7 mouse cellular contexts compared by ENCODE assay signal in genomic region chr1:182140370-182140769, GRCm38 (mm10). TPM values are rescaled to one million over a fixed set of nuclear protein-coding genes. Genes with fewer than 3 reads are reported as not detected.
DNase-seq lines count a peak whose midpoint lies in the region; ATAC-seq and TF ChIP-seq lines count a peak whose summit lies in the region.

No protein-coding gene starts in this region.

- DNase-seq in adrenal gland, postnatal 10 days: peak; percentile 90
- DNase-seq in embryonic facial prominence, embryonic 10.5 days (ENCODE audit: low spot score): peak; percentile 86
- peak; percentile 67 to 87 for DNase-seq in heart, adult 18-20 months
- peak; percentile 76 for DNase-seq in kidney, adult 2 months
- peak; percentile 90 for DNase-seq in limb, embryonic 11.5 days (ENCODE audit: low spot score)
- DNase-seq in spleen, adult 2 months (ENCODE audit: low read depth in 1 of 2, low spot score in 2 of 2): peak; percentile 36 to 68

- peak; percentile 90 for TF ChIP-seq CTCF in kidney, adult 2 months (conservative IDR thresholded peaks at IDR 0.05; ENCODE audit: insufficient read depth, insufficient read length, low read depth, low read length)
- TF ChIP-seq CTCF in spleen, adult 2 months (IDR thresholded peaks at IDR 0.05; ENCODE audit: extremely low read depth, insufficient read depth, insufficient read length, insufficient replicate concordance): peak; percentile 79; the same call in 1 of the 2 replicates

- peak; percentile 67; the same call in 1 of the 2 replicates for ATAC-seq in limb, embryonic 11.5 days (ENCODE audit: insufficient number of reproducible peaks, low FRiP score, low TSS enrichment, low read depth)
- ATAC-seq in midbrain, embryonic 16.5 days: peak; percentile 54; the same call in 1 of the 2 replicates

- no peak for TF ChIP-seq POLR2A in kidney, adult 2 months (IDR thresholded peaks at IDR 0.05; ENCODE audit: low read depth, low read length)
- TF ChIP-seq POLR2A in spleen, adult 2 months (IDR thresholded peaks at IDR 0.05; ENCODE audit: low read depth, low read length): no peak

- H3K4me3 ChIP-seq in embryonic facial prominence, embryonic 10.5 days: peak overlapping the region; percentile 27; the same call in 1 of the 2 replicates
- no peak overlapping the region for H3K4me3 ChIP-seq in kidney, adult 2 months (ENCODE audit: insufficient read depth, low read depth, low read length)
- H3K4me3 ChIP-seq in limb, embryonic 11.5 days (ENCODE audit: low read depth, low read length): no peak overlapping the region
- no peak overlapping the region for H3K4me3 ChIP-seq in midbrain, embryonic 16.5 days (ENCODE audit: low read depth, low read length)
- H3K4me3 ChIP-seq in spleen, adult 2 months (ENCODE audit: extremely low read depth, insufficient read depth, insufficient read length): no peak overlapping the region

- no peak overlapping the region for H3K9ac ChIP-seq in limb, embryonic 11.5 days (ENCODE audit: low read length)
- H3K9ac ChIP-seq in midbrain, embryonic 16.5 days (ENCODE audit: low read depth, low read length): no peak overlapping the region

- no peaks in the 10 kb centered on the region for H3K9me3 ChIP-seq in embryonic facial prominence, embryonic 10.5 days
- H3K9me3 ChIP-seq in limb, embryonic 11.5 days (ENCODE audit: control insufficient read depth, low read length): no peaks in the 10 kb centered on the region
- H3K9me3 ChIP-seq in midbrain, embryonic 16.5 days (replicated peaks; ENCODE audit: control insufficient read depth, low read length, poor library complexity, severe bottlenecking): no peaks in the 10 kb centered on the region

- H3K27me3 ChIP-seq in embryonic facial prominence, embryonic 10.5 days (replicated peaks; ENCODE audit: low read depth, poor library complexity, severe bottlenecking): peaks cover 18% of the 10 kb centered on the region; the same call in 1 of the 2 replicates
- H3K27me3 ChIP-seq in kidney, adult 2 months (replicated peaks; ENCODE audit: control insufficient read depth, insufficient read depth, low read length): no peaks in the 10 kb centered on the region
- H3K27me3 ChIP-seq in limb, embryonic 11.5 days (ENCODE audit: control insufficient read depth, insufficient read depth, low read length): no peaks in the 10 kb centered on the region
- no peaks in the 10 kb centered on the region for H3K27me3 ChIP-seq in midbrain, embryonic 16.5 days (ENCODE audit: control insufficient read depth, insufficient read depth, low read depth, low read length)
- H3K27me3 ChIP-seq in spleen, adult 2 months (ENCODE audit: control insufficient read depth, insufficient read depth, low read length): no peaks in the 10 kb centered on the region

- no peak overlapping the region for H3K27ac ChIP-seq in embryonic facial prominence, embryonic 10.5 days (replicated peaks)
- H3K27ac ChIP-seq in kidney, adult 2 months (ENCODE audit: insufficient read depth, low read depth, low read length): no peak overlapping the region
- H3K27ac ChIP-seq in limb, embryonic 11.5 days (replicated peaks; ENCODE audit: low read depth, low read length): no peak overlapping the region
- no peak overlapping the region for H3K27ac ChIP-seq in midbrain, embryonic 16.5 days (ENCODE audit: low read length)
- no peak overlapping the region for H3K27ac ChIP-seq in spleen, adult 2 months (ENCODE audit: insufficient read depth, low read length)

- no peak overlapping the region for H3K4me2 ChIP-seq in limb, embryonic 11.5 days (ENCODE audit: low read depth, severe bottlenecking)
- no peak overlapping the region for H3K4me2 ChIP-seq in midbrain, embryonic 16.5 days (ENCODE audit: low read length)

- WGBS in embryonic facial prominence, embryonic 10.5 days: 3% methylated on average over 6 of the region's 6 CpGs
- WGBS in kidney, adult 2 months: under 1% methylated on average over 6 of the region's 6 CpGs
- WGBS in limb, embryonic 11.5 days: 2% methylated on average over 6 of the region's 6 CpGs
- 4% methylated on average over 6 of the region's 6 CpGs for WGBS in midbrain, embryonic 16.5 days
- WGBS in spleen, adult 2 months: 6% methylated on average over 6 of the region's 6 CpGs

- H3K4me1 ChIP-seq in embryonic facial prominence, embryonic 10.5 days: peaks cover 30% of the 10 kb centered on the region
- no peaks in the 10 kb centered on the region for H3K4me1 ChIP-seq in kidney, adult 2 months (ENCODE audit: control insufficient read depth, insufficient read depth, low read length)
- peaks cover 4% of the 10 kb centered on the region; the same call in 1 of the 2 replicates for H3K4me1 ChIP-seq in limb, embryonic 11.5 days (ENCODE audit: control insufficient read depth, insufficient read depth, low read length)
- no peaks in the 10 kb centered on the region for H3K4me1 ChIP-seq in midbrain, embryonic 16.5 days (ENCODE audit: control insufficient read depth, insufficient read depth, low read length)
- no peaks in the 10 kb centered on the region for H3K4me1 ChIP-seq in spleen, adult 2 months (ENCODE audit: control insufficient read depth, insufficient read depth, insufficient read length)

- no peaks in the 10 kb centered on the region for H3K36me3 ChIP-seq in embryonic facial prominence, embryonic 10.5 days (replicated peaks)
- H3K36me3 ChIP-seq in kidney, adult 2 months (ENCODE audit: control insufficient read depth, insufficient read depth, low read length): no peaks in the 10 kb centered on the region
- H3K36me3 ChIP-seq in limb, embryonic 11.5 days (ENCODE audit: control insufficient read depth, insufficient read depth, low read length): no peaks in the 10 kb centered on the region
- H3K36me3 ChIP-seq in midbrain, embryonic 16.5 days (ENCODE audit: control insufficient read depth, insufficient read depth, low read length): no peaks in the 10 kb centered on the region
- no peaks in the 10 kb centered on the region for H3K36me3 ChIP-seq in spleen, adult 2 months (ENCODE audit: control insufficient read depth, insufficient read depth, low read length)

RNA-seq across cellular contexts. Expression of gene Srp9, which starts 15.8 kb away (rescaled TPM):
- total RNA-seq in adrenal gland, postnatal 10 days (2021): 10 to 100 TPM; 51.9 to 57.0 TPM
- 159 and 166 TPM in 2 replicates for polyA plus RNA-seq in embryonic facial prominence, embryonic 10.5 days (2016; fragmentation: Nextera tagmentation; extraction: Ambion mirVana)
- 10 to 100 TPM; 49.4 to 52.0 TPM for total RNA-seq in heart, adult 18-20 months (2021)
- polyA plus RNA-seq in kidney, adult 2 months (2012; rRNA removed): 44.0 and 52.8 TPM in 2 replicates
- 178 and 179 TPM in 2 replicates for polyA plus RNA-seq in limb, embryonic 11.5 days (2014; fragmentation: Nextera tagmentation; extraction: Ambion mirVana)
- 132 and 139 TPM in 2 replicates for polyA plus RNA-seq in midbrain, embryonic 16.5 days (2015; fragmentation: Nextera tagmentation; extraction: Ambion mirVana)
- 27.1 and 27.5 TPM in 2 replicates for polyA plus RNA-seq in spleen, adult 2 months (2012; rRNA removed)

RNA-seq across cellular contexts. Expression of gene Vmn1r1, which starts 23.9 kb away (rescaled TPM):
- not detected for total RNA-seq in adrenal gland, postnatal 10 days (2021)
- polyA plus RNA-seq in embryonic facial prominence, embryonic 10.5 days (2016; fragmentation: Nextera tagmentation; extraction: Ambion mirVana): not detected in 2 replicates
- not detected for total RNA-seq in heart, adult 18-20 months (2021)
- polyA plus RNA-seq in kidney, adult 2 months (2012; rRNA removed): not detected in 2 replicates
- not detected in 2 replicates for polyA plus RNA-seq in limb, embryonic 11.5 days (2014; fragmentation: Nextera tagmentation; extraction: Ambion mirVana)
- not detected in 2 replicates for polyA plus RNA-seq in midbrain, embryonic 16.5 days (2015; fragmentation: Nextera tagmentation; extraction: Ambion mirVana)
- polyA plus RNA-seq in spleen, adult 2 months (2012; rRNA removed): not detected in 2 replicates
